Mouse (Mus musculus) spleen, adult 10 weeks (tissue): Measurements from ENCODE around the gene Gm28729. TPM values are rescaled to one million over a fixed set of nuclear protein-coding genes. Genes with fewer than 3 reads are reported as not detected.

Source experiments
- polyA plus RNA-seq: library from polyadenylated mRNA; stranded (reverse); fragments of 350-450 nt; fragmentation: Illumina TruSeq; extraction: RNeasy Lipid Tissue Mini Kit (QIAGEN cat#74804); gene quantifications from one replicate; pipeline ENCODE4 v1.2.3, GENCODE M21; 2015; ENCODE audit warnings: low replicate concordance; ENCODE audit not compliant: insufficient read depth

Gm28729 gene
- not detected for polyA plus RNA-seq

GRCm38 (mm10) chr9:96524972-96525506 lies at the start of gene Gm28729:
Gene Gm28729, minus strand, starts transcription at chr9:96525264.

GRCm38 (mm10) chr9:96478071-96478888 lies 46.8 kb downstream of the Gm28729 start, which contains the start of gene Rnf7:
Gene Rnf7, minus strand, starts transcription at chr9:96478675.

Other genes starting within 250 kb of the Gm28729 start
- gene Atp1b3, start 160.8 kb downstream of the Gm28729 start, polyA plus RNA-seq, result 301 TPM
- 82.6 TPM for gene Rnf7, start 46.6 kb downstream of the Gm28729 start, polyA plus RNA-seq
- 30.4 TPM for gene Rasa2, start 106.4 kb upstream of the Gm28729 start, polyA plus RNA-seq
- 17.2 TPM for gene Zbtb38, start 227.6 kb upstream of the Gm28729 start, polyA plus RNA-seq